Mouse (Mus musculus): Measurements from ENCODE around the gene Gjd3.
A peak's percentile ranks its signal among the peaks of the same experiment; 100 is the strongest.

Gjd3 gene

GRCm38 (mm10) chr11:98981289-98981996, 1.4 kb downstream of the Gjd3 start:
- no peak for DNase-seq (ENCODE audit: low read depth, low spot score)

- DNase-seq (ENCODE audit: low read depth, low spot score) = no peak
Observed at GRCm38 (mm10) chr11:98979356-98979755, 3.5 kb downstream of the Gjd3 start.

- no peak for DNase-seq (ENCODE audit: low read depth, low spot score)
Observed at GRCm38 (mm10) chr11:98978526-98979148, 4.2 kb downstream of the Gjd3 start.

GRCm38 (mm10) chr11:98974871-98975719, 7.7 kb downstream of the Gjd3 start:
- peak; percentile 53 for DNase-seq (ENCODE audit: low read depth, low spot score)

GRCm38 (mm10) chr11:98974213-98974612, 8.6 kb downstream of the Gjd3 start:
- DNase-seq (ENCODE audit: low read depth, low spot score) = no peak

GRCm38 (mm10) chr11:98973584-98973983, 9.2 kb downstream of the Gjd3 start:
- no peak for DNase-seq (ENCODE audit: low read depth, low spot score)

- no peak for DNase-seq (ENCODE audit: low read depth, low spot score)
Observed at GRCm38 (mm10) chr11:98972801-98973360, 9.9 kb downstream of the Gjd3 start.

GRCm38 (mm10) chr11:98972215-98972614, 10.6 kb downstream of the Gjd3 start:
- DNase-seq (ENCODE audit: low read depth, low spot score) = peak; percentile 32

GRCm38 (mm10) chr11:98971316-98972031, 11.3 kb downstream of the Gjd3 start:
- DNase-seq (ENCODE audit: low read depth, low spot score) = no peak

GRCm38 (mm10) chr11:98970191-98970925, 12.5 kb downstream of the Gjd3 start:
- no peak for DNase-seq (ENCODE audit: low read depth, low spot score)

GRCm38 (mm10) chr11:98969496-98969927, 13.3 kb downstream of the Gjd3 start:
- DNase-seq (ENCODE audit: low read depth, low spot score) = no peak

- no peak for DNase-seq (ENCODE audit: low read depth, low spot score)
Observed at GRCm38 (mm10) chr11:98968716-98969495, 13.9 kb downstream of the Gjd3 start.

GRCm38 (mm10) chr11:98968079-98968478, 14.7 kb downstream of the Gjd3 start:
- DNase-seq (ENCODE audit: low read depth, low spot score) = no peak

- no peak for DNase-seq (ENCODE audit: low read depth, low spot score)
Observed at GRCm38 (mm10) chr11:98966499-98967141, 16.2 kb downstream of the Gjd3 start.

- DNase-seq (ENCODE audit: low read depth, low spot score) = no peak
Observed at GRCm38 (mm10) chr11:98965416-98966077, 17.3 kb downstream of the Gjd3 start.

- no peak for DNase-seq (ENCODE audit: low read depth, low spot score)
Observed at GRCm38 (mm10) chr11:98964616-98965415, 18.0 kb downstream of the Gjd3 start.

- DNase-seq (ENCODE audit: low read depth, low spot score) = no peak
Observed at GRCm38 (mm10) chr11:98964201-98964615, 18.6 kb downstream of the Gjd3 start.
